Mouse (Mus musculus): ENCODE data around the gene Slc29a1. TPM values are rescaled to one million over a fixed set of nuclear protein-coding genes. Genes with fewer than 3 reads are reported as not detected.

Gene Slc29a1
- polyA plus RNA-seq, 1 experiment, result 43.6 TPM

DNA sequence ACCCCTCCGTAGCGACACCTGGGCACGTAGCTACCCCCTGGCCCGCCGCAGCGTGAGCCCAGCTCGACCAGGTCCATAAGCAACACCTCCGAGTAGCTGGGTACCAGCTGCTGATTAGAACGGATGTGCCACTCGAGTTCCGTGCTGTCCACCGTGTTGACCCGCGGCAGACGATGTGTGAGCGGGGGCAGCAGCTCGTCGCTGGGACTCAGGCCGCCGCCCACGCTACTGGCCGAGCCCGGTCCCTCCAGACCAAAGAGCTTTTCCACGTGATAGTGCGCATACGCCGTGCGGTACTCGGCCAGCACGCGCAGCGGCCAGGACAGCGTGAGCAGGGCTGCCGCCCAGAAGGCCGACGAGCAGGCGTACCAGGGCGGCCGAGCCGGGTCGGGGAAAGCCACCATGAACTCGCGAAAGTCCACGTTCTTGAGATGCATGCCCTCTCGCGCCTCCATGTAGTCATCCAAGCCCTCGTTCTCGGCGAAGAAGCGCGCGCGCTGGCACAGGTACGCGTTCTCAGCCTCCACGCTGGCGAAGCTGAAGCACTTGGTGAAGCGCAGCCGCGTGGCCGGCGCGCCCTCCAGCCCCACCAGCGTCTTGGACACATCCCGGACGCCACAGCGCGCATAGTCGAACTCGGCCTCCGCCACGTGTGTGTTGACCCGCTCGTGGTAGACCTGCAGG, 54.0 kb downstream of the Slc29a1 start:
- no peak for TF ChIP-seq POLR2A (IDR thresholded peaks at IDR 0.05; ENCODE audit: borderline replicate concordance, extremely low read depth, insufficient read depth, insufficient read length, poor library complexity, severe bottlenecking)
- TF ChIP-seq CTCF (IDR thresholded peaks at IDR 0.05; ENCODE audit: borderline replicate concordance, extremely low read depth, insufficient read depth, insufficient read length), result no peak

DNA sequence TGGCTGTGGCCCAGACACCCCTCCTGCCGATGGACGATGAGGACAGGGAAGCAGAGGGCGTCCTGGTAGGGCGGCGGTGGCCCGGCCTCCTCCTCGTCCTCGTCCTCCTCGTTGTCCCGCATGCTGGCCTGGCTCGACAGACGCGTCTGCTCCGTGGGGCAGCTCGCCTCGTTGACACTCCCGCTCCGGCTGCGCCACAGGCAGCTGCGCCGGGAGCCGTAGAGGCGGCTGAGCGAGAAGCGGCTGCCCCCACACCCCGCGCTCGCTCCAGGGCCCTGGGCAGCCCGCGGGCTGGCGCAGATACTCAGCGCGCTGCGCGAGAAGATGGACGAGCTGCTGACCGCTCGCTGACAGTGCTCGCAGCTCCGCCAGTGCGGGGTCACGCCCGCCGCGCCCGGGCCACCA, 54.5 kb downstream of the Slc29a1 start:
- no peak for DNase-seq (ENCODE audit: low read depth)
- TF ChIP-seq CTCF (IDR thresholded peaks at IDR 0.05; ENCODE audit: borderline replicate concordance, extremely low read depth, insufficient read depth, insufficient read length), result no peak

More for the DNA sequence above, 54.0 kb downstream of the Slc29a1 start:
- DNase-seq (ENCODE audit: low read depth), result no peak

DNA sequence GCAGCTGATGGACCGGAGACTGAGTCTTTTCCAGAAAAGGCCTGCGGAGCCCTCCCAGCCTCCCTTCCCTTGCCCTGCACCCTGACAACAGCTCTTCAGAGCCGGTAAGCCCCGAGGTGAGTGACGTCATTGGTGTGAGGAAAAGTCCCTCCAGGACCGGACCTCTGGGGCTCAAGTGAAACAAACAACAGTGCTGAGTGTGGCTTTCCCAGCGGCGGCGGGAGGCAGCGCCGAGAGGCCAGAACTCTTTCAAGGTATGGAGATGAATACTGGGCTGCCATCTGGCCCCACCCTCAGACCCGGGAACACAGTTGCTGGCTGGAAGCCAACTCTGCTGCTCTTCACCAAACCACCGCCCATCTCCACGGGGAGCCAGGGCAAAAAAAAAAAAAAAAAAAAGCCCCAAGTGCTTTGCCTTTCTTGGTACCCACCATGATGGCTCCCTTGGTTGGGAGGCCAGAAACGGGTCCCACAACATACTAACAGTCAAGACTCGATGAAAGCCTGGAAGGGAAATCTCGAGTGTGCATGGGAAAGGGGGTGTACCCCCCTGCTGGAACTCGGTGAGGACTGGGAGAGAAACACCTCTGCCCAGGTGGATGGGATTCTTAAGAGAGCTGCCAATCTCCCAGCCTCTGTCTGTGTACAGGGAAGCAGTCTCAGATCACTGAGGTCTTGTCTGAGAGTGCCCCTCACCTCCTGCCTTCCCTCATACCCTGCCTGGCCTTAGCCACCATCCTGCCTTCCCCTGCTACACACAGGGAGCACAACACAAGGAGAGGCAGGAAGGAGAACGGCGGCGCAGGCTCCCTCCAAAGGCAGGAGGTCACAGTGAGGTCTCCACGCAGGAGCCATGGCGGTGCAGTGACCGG, 55.2 kb downstream of the Slc29a1 start:
- DNase-seq (ENCODE audit: low read depth), result peak; percentile 73
- TF ChIP-seq CTCF (IDR thresholded peaks at IDR 0.05; ENCODE audit: borderline replicate concordance, extremely low read depth, insufficient read depth, insufficient read length) (no peak), POLR2A (IDR thresholded peaks at IDR 0.05; ENCODE audit: borderline replicate concordance, extremely low read depth, insufficient read depth, insufficient read length, poor library complexity, severe bottlenecking) (no peak)

DNA sequence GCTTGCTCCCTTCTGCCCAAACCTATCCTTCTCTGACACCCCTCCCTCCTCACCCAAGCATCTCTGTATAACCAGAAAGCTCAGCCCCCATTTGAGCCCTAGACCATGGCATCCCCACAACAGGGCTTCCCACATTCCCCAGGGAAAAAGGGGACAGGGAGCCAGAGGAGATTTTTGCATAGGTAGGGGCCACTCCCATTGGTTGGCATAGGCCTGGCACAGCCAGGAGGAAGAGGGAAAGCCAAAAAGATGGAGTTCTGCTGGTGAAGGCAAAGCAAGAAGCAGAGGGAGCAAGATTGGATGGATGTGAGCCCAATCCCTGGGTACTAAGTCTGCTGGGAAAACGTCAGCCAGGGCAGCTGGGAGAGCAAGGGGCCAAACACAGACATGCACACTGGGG, 56.3 kb downstream of the Slc29a1 start:
- no peak for DNase-seq (ENCODE audit: low read depth)
- TF ChIP-seq CTCF (IDR thresholded peaks at IDR 0.05; ENCODE audit: borderline replicate concordance, extremely low read depth, insufficient read depth, insufficient read length) (no peak), POLR2A (IDR thresholded peaks at IDR 0.05; ENCODE audit: borderline replicate concordance, extremely low read depth, insufficient read depth, insufficient read length, poor library complexity, severe bottlenecking) (no peak)

DNA sequence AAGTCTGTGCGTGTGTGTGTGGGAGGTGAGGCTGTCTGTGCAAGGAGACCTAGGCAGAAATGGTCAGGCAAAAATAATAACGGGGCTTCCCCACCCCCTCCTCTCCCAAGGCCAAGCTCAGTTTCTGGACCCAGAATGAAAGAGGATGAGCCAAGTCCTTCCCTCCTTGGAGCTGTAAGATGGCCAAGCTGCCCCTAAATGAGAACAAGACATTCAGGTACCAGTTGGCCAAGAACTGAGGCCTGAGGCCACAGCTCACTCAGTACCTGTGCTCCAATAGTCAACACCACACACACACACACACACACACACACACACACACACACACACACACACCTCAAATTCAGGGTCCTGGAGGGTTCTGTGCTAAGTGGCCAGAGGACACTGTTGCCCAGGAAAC, 56.7 kb downstream of the Slc29a1 start:
- no peak for DNase-seq (ENCODE audit: low read depth)
- no peak for TF ChIP-seq CTCF (IDR thresholded peaks at IDR 0.05; ENCODE audit: borderline replicate concordance, extremely low read depth, insufficient read depth, insufficient read length)
- no peak for TF ChIP-seq POLR2A (IDR thresholded peaks at IDR 0.05; ENCODE audit: borderline replicate concordance, extremely low read depth, insufficient read depth, insufficient read length, poor library complexity, severe bottlenecking)

- TF ChIP-seq POLR2A (IDR thresholded peaks at IDR 0.05; ENCODE audit: borderline replicate concordance, extremely low read depth, insufficient read depth, insufficient read length, poor library complexity, severe bottlenecking) (no peak), CTCF (IDR thresholded peaks at IDR 0.05; ENCODE audit: borderline replicate concordance, extremely low read depth, insufficient read depth, insufficient read length) (no peak)
- no peak for DNase-seq (ENCODE audit: low read depth)
Observed at GRCm38 (mm10) chr17:45542129-45542528, 57.3 kb downstream of the Slc29a1 start.

DNA sequence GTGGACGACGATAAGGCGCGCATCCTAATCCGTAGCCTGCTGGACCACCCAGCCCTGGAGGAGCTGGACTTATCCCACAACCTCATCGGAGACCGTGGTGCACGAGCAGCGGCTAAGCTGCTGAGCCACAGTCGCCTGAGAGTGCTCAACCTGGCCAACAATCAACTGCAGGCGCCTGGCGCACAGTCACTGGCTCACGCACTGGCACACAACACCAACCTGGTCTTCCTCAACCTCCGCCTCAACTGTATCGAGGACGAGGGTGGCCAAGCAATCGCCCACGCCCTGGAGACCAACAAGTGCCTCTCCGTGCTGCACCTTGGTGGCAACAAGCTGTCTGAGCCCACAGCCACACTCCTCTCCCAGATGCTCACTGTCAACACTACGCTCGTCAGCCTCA, 59.7 kb downstream of the Slc29a1 start:
- DNase-seq (ENCODE audit: low read depth), result no peak
- no peak for TF ChIP-seq POLR2A (IDR thresholded peaks at IDR 0.05; ENCODE audit: borderline replicate concordance, extremely low read depth, insufficient read depth, insufficient read length, poor library complexity, severe bottlenecking)
- no peak for TF ChIP-seq CTCF (IDR thresholded peaks at IDR 0.05; ENCODE audit: borderline replicate concordance, extremely low read depth, insufficient read depth, insufficient read length)

DNA sequence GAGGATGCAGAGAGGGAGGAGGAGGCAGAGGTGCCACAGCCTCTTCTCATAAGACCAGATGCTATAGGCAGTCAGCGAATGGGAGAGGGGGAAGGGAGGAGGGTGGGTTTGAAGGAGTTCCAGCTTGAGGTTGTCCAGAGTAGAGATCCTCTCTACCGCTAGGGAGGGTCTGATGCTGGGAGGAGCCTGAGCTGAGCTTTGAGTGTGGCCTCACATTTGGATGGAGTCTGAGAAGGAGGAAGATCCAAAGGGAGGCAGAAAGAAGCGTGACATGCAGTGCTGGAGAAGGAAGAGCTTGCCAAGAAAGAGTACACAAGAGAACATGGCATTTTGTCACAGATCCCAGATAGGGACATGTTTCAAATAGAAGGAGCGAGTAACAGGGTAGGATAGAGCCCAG, 61.0 kb downstream of the Slc29a1 start:
- DNase-seq (ENCODE audit: low read depth), result no peak
- no peak for TF ChIP-seq POLR2A (IDR thresholded peaks at IDR 0.05; ENCODE audit: borderline replicate concordance, extremely low read depth, insufficient read depth, insufficient read length, poor library complexity, severe bottlenecking)
- TF ChIP-seq CTCF (IDR thresholded peaks at IDR 0.05; ENCODE audit: borderline replicate concordance, extremely low read depth, insufficient read depth, insufficient read length), result no peak

DNA sequence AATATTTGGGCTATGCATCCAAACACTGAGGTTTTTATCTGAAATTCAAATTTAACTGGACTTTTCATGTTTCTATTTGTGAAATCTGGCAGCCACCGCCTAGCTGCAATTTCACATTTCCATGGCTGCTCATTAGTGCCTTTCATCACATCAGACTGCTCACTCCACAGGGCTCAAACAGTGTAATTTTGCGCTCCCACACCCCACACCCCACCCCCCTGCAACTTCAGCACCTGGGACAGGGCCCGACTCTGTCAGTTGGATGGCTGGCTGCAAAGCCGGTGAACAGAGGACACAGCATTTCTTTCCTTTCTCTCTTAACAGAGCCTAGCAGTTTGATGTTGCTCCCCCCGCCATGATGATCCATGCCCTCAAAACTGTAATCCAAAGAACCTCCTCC, 63.1 kb downstream of the Slc29a1 start:
- no peak for DNase-seq (ENCODE audit: low read depth)
- no peak for TF ChIP-seq CTCF (IDR thresholded peaks at IDR 0.05; ENCODE audit: borderline replicate concordance, extremely low read depth, insufficient read depth, insufficient read length)
- TF ChIP-seq POLR2A (IDR thresholded peaks at IDR 0.05; ENCODE audit: borderline replicate concordance, extremely low read depth, insufficient read depth, insufficient read length, poor library complexity, severe bottlenecking), result no peak

Other genes with a start within 250 kb of the Slc29a1 start
- gene Cdc5l, start 165.9 kb downstream of the Slc29a1 start, polyA plus RNA-seq (2012; rRNA removed), result 31.0 and 41.3 TPM in 2 replicates
- 0.97 and 1.3 TPM in 2 replicates for gene Spats1, start 124.2 kb downstream of the Slc29a1 start, polyA plus RNA-seq (2012; rRNA removed)
- 21.0 and 23.3 TPM in 2 replicates for gene Aars2, start 92.8 kb downstream of the Slc29a1 start, polyA plus RNA-seq (2012; rRNA removed)
- gene Tcte1, start 76.2 kb downstream of the Slc29a1 start, polyA plus RNA-seq (2012; rRNA removed), result 0.40 and 0.92 TPM in 2 replicates
- 33.3 and 46.5 TPM in 2 replicates for gene Tmem151b, start 49.9 kb downstream of the Slc29a1 start, polyA plus RNA-seq (2012; rRNA removed)
- gene Nfkbie, start 43.9 kb downstream of the Slc29a1 start, polyA plus RNA-seq (2012; rRNA removed), result 2.8 and 3.4 TPM in 2 replicates
- 79.5 and 89.1 TPM in 2 replicates for gene Slc35b2, start 35.7 kb downstream of the Slc29a1 start, polyA plus RNA-seq (2012; rRNA removed)
- 677 and 1,066 TPM in 2 replicates for gene Hsp90ab1, start 26.3 kb downstream of the Slc29a1 start, polyA plus RNA-seq (2012; rRNA removed)
- 0.42 and 0.92 TPM in 2 replicates for gene Mymx, start 2.5 kb upstream of the Slc29a1 start, polyA plus RNA-seq (2012; rRNA removed)
- 0.13 and 0.62 TPM in 2 replicates for gene Capn11, start 59.7 kb upstream of the Slc29a1 start, polyA plus RNA-seq (2012; rRNA removed)
- 74.8 and 101 TPM in 2 replicates for gene Mrpl14, start 86.7 kb upstream of the Slc29a1 start, polyA plus RNA-seq (2012; rRNA removed)
- 306 and 323 TPM in 2 replicates for gene Tmem63b, start 87.3 kb upstream of the Slc29a1 start, polyA plus RNA-seq (2012; rRNA removed)
- gene 1600014C23Rik, start 134.2 kb upstream of the Slc29a1 start, polyA plus RNA-seq (2012; rRNA removed), result 0.21 TPM in 1 of 2 replicates, not detected in the other